Mouse (Mus musculus): ENCODE measurements around the gene Cox15.

- no peak for TF ChIP-seq EP300 (IDR thresholded peaks at IDR 0.05; ENCODE audit: low read depth)
- no peak for TF ChIP-seq CTCF (IDR thresholded peaks at IDR 0.05; ENCODE audit: low read depth)
Observed at GRCm38 (mm10) chr19:43795511-43795910, 42.7 kb upstream of the Cox15 start.
